9 mouse cellular contexts compared by ENCODE assay signal in genomic region chr1:153900860-153901730, GRCm38 (mm10). TPM values are rescaled to one million over a fixed set of nuclear protein-coding genes. Genes with fewer than 3 reads are reported as not detected.
DNase-seq lines count a peak whose midpoint lies in the region; ATAC-seq and TF ChIP-seq lines count a peak whose summit lies in the region.
"Had no signal": no experiment of that assay in that cellular context is flagged by ENCODE, and none has a peak within 500 bp of the region (broad histone marks: within the 10 kb centered on the region; RNA-seq: fewer than 3 reads in every experiment).

No protein-coding gene starts in this region.

- DNase-seq in urinary bladder, postnatal 36 days (ENCODE audit: low spot score in 2 of 2) = peak; percentile 40 to 64
- no peak for DNase-seq in urinary bladder, adult 2 months (ENCODE audit: low spot score)
- DNase-seq in embryo, embryonic 10.5 days (ENCODE audit: low spot score) = peak; percentile 66
- peak; percentile 67 for DNase-seq in retina, postnatal 1 day
- no peak for DNase-seq in yolk sac, embryonic 10.5 days (ENCODE audit: low spot score)

- peak overlapping the region; percentile 91 for H3K4me2 ChIP-seq in intestine, postnatal 0 days (replicated peaks; ENCODE audit: low read depth)
- H3K4me2 ChIP-seq in lung, embryonic 16.5 days (ENCODE audit: low read depth, low read length) = peak overlapping the region; percentile 62

- no peak for TF ChIP-seq CTCF in intestine, postnatal 0 days (IDR thresholded peaks at IDR 0.05; ENCODE audit: low read depth)

- peak overlapping the region; percentile 93 for H3K27ac ChIP-seq in intestine, postnatal 0 days (ENCODE audit: low read depth, low read length)
- peak overlapping the region; percentile 96 for H3K27ac ChIP-seq in lung, embryonic 16.5 days (ENCODE audit: low read length)

- no peaks in the 10 kb centered on the region for H3K27me3 ChIP-seq in intestine, postnatal 0 days (replicated peaks; ENCODE audit: control insufficient read depth, insufficient read depth, low read length)
- no peaks in the 10 kb centered on the region for H3K27me3 ChIP-seq in lung, embryonic 16.5 days (ENCODE audit: control insufficient read depth, insufficient read depth, low read depth, low read length)

- 4% methylated on average over 25 of the region's 25 CpGs for WGBS in intestine, postnatal 0 days
- 1% methylated on average over 25 of the region's 25 CpGs for WGBS in lung, embryonic 16.5 days

- peaks cover 31% of the 10 kb centered on the region for H3K36me3 ChIP-seq in intestine, postnatal 0 days (ENCODE audit: control insufficient read depth, insufficient read depth)
- peaks cover 25% of the 10 kb centered on the region for H3K36me3 ChIP-seq in lung, embryonic 16.5 days (ENCODE audit: control insufficient read depth, insufficient read depth, low read length)

- no peaks in the 10 kb centered on the region for H3K9me3 ChIP-seq in intestine, postnatal 0 days (ENCODE audit: control insufficient read depth)
- H3K9me3 ChIP-seq in lung, embryonic 16.5 days (ENCODE audit: control insufficient read depth, low read length) = no peaks in the 10 kb centered on the region

- H3K4me1 ChIP-seq in intestine, postnatal 0 days (replicated peaks; ENCODE audit: control insufficient read depth, insufficient read depth, low read length) = no peaks in the 10 kb centered on the region
- H3K4me1 ChIP-seq in lung, embryonic 16.5 days (replicated peaks; ENCODE audit: control insufficient read depth, insufficient read depth, low read length) = peaks cover 10% of the 10 kb centered on the region

- peak overlapping the region; percentile 81 for H3K4me3 ChIP-seq in intestine, postnatal 0 days (ENCODE audit: low read depth, low read length)
- H3K4me3 ChIP-seq in lung, embryonic 16.5 days (ENCODE audit: low read length) = peak overlapping the region; percentile 82

- ATAC-seq in granulocyte monocyte progenitor cell, adult 5-6 weeks (replicated peaks; ENCODE audit: poor library complexity, severe bottlenecking) = peak; percentile 23
- ATAC-seq in intestine, postnatal 0 days = no peak
- no peak for ATAC-seq in lung, embryonic 16.5 days (ENCODE audit: low read depth)

- H3K9ac ChIP-seq in intestine, postnatal 0 days (ENCODE audit: low read depth, low read length) = peak overlapping the region; percentile 86
- H3K9ac ChIP-seq in lung, embryonic 16.5 days (ENCODE audit: low read length) = peak overlapping the region; percentile 94

RNA-seq across cellular contexts. Expression of gene Teddm2, which starts 1.1 kb away (rescaled TPM):
- 0.77 and 1.1 TPM in 2 replicates for polyA plus RNA-seq in urinary bladder, adult 2 months (2012; rRNA removed)
- 0.11 TPM in 1 of 2 replicates, not detected in the other for total RNA-seq in granulocyte monocyte progenitor cell, adult 5-6 weeks (2014; fragmentation: Nextera tagmentation)
- not detected in 2 replicates for total RNA-seq in granulocyte monocyte progenitor cell, adult 5-6 weeks (2017)
- polyA plus RNA-seq in intestine, postnatal 0 days (2015; fragmentation: Nextera tagmentation; extraction: Ambion mirVana) = 0.18 and 0.27 TPM in 2 replicates
- polyA plus RNA-seq in lung, embryonic 16.5 days (2015; fragmentation: Nextera tagmentation; extraction: Ambion mirVana) = 0.26 and 0.48 TPM in 2 replicates

RNA-seq across cellular contexts. Expression of gene Glul, which starts 1.4 kb away (rescaled TPM):
- polyA plus RNA-seq in urinary bladder, adult 2 months (2012; rRNA removed) = 244 and 313 TPM in 2 replicates
- 60.4 and 67.3 TPM in 2 replicates for total RNA-seq in granulocyte monocyte progenitor cell, adult 5-6 weeks (2014; fragmentation: Nextera tagmentation)
- 50.7 and 59.0 TPM in 2 replicates for total RNA-seq in granulocyte monocyte progenitor cell, adult 5-6 weeks (2017)
- polyA plus RNA-seq in intestine, postnatal 0 days (2015; fragmentation: Nextera tagmentation; extraction: Ambion mirVana) = 80.8 and 92.9 TPM in 2 replicates
- polyA plus RNA-seq in lung, embryonic 16.5 days (2015; fragmentation: Nextera tagmentation; extraction: Ambion mirVana) = 113 and 120 TPM in 2 replicates

RNA-seq across cellular contexts. Expression of gene Teddm1a, which starts 9.6 kb away (rescaled TPM):
- not detected in 2 replicates for polyA plus RNA-seq in urinary bladder, adult 2 months (2012; rRNA removed)
- not detected in 2 replicates for total RNA-seq in granulocyte monocyte progenitor cell, adult 5-6 weeks (2014; fragmentation: Nextera tagmentation)
- not detected in 2 replicates for total RNA-seq in granulocyte monocyte progenitor cell, adult 5-6 weeks (2017)
- polyA plus RNA-seq in intestine, postnatal 0 days (2015; fragmentation: Nextera tagmentation; extraction: Ambion mirVana) = not detected in 2 replicates
- polyA plus RNA-seq in lung, embryonic 16.5 days (2015; fragmentation: Nextera tagmentation; extraction: Ambion mirVana) = not detected in 2 replicates
- total RNA-seq: hematopoietic stem cell, adult 5-6 weeks had no signal

RNA-seq across cellular contexts. Expression of gene Teddm1b, which starts 26.9 kb away (rescaled TPM):
- 0.03 TPM in 1 of 2 replicates, not detected in the other for polyA plus RNA-seq in urinary bladder, adult 2 months (2012; rRNA removed)
- not detected in 2 replicates for total RNA-seq in granulocyte monocyte progenitor cell, adult 5-6 weeks (2014; fragmentation: Nextera tagmentation)
- total RNA-seq in granulocyte monocyte progenitor cell, adult 5-6 weeks (2017) = not detected in 2 replicates
- not detected in 2 replicates for polyA plus RNA-seq in intestine, postnatal 0 days (2015; fragmentation: Nextera tagmentation; extraction: Ambion mirVana)
- polyA plus RNA-seq in lung, embryonic 16.5 days (2015; fragmentation: Nextera tagmentation; extraction: Ambion mirVana) = 0.09 TPM in 2 replicates
- total RNA-seq: hematopoietic stem cell, adult 5-6 weeks had no signal

RNA-seq across cellular contexts. Expression of gene Rgsl1, which starts 57.2 kb away (rescaled TPM):
- polyA plus RNA-seq in urinary bladder, adult 2 months (2012; rRNA removed) = 0.72 and 0.80 TPM in 2 replicates
- total RNA-seq in granulocyte monocyte progenitor cell, adult 5-6 weeks (2014; fragmentation: Nextera tagmentation) = not detected in 2 replicates
- not detected in 2 replicates for total RNA-seq in granulocyte monocyte progenitor cell, adult 5-6 weeks (2017)
- 0.04 TPM in 1 of 2 replicates, not detected in the other for polyA plus RNA-seq in intestine, postnatal 0 days (2015; fragmentation: Nextera tagmentation; extraction: Ambion mirVana)
- not detected in 2 replicates for polyA plus RNA-seq in lung, embryonic 16.5 days (2015; fragmentation: Nextera tagmentation; extraction: Ambion mirVana)
- total RNA-seq: hematopoietic stem cell, adult 5-6 weeks had no signal

Comparison
In these comparisons a context has a peak if more than half of its experiments do, and no peak if none do; other contexts are left out.
1. DNase-seq: peak in urinary bladder, postnatal 36 days (2 of 2), embryo, embryonic 10.5 days (single experiment) and retina, postnatal 1 day (single experiment); none in urinary bladder, adult 2 months (single experiment) and yolk sac, embryonic 10.5 days (single experiment).